ENCODE assay signal across 9 mouse cellular contexts in the genomic region with DNA sequence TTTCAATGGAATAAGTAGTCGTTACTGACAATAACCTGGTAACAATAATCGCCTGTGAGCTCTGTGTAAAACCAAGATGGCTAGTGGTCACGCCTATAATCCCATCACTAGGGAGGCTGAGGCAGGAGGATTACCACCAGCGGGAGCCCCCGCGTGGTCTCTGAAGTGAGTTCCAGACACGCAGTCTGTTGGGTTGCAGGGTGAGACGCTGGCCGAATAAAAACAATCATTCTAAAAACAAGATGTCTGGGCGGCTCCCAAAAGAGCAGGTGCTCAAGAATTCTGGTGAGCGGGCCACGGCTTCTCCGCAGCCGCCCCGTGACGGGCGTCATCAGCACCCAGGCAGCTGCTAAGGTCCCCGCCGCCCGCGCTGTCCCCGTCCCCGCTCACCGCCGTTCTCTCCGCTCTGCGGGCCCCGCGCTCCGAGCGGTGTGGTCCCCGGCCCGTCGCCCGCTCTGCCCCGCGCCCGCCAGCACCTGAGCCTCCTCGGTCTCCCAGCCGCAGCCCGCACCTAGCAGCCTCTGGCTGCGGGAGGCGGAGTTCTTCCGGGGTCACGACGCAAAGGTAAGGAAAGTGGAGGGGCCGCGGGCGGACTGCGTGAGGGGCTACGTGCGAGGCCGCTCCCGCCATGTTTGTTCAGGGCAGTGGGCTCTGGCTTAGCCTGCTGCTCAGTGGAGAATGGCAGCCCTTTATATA. TPM values are rescaled to one million over a fixed set of nuclear protein-coding genes. Genes with fewer than 3 reads are reported as not detected.
DNase-seq lines count a peak whose midpoint lies in the region; ATAC-seq and TF ChIP-seq lines count a peak whose summit lies in the region.
"Had no signal": no experiment of that assay in that cellular context is flagged by ENCODE, and none has a peak within 500 bp of the region (broad histone marks: within the 10 kb centered on the region; RNA-seq: fewer than 3 reads in every experiment).

A gene (minus strand): TSS at position 546 of the 696 bp plus-strand sequence.

- no peaks in the 10 kb centered on the region for H3K27me3 ChIP-seq in hindbrain, embryonic 15.5 days

- DNase-seq in T-cell, adult 2 months (ENCODE audit: low spot score), result peak; percentile 68
- peak; percentile 68 for DNase-seq in gastrocnemius, adult 2 months
- DNase-seq in left cerebral cortex, adult 11 months (ENCODE audit: low spot score), result peak; percentile 77
- DNase-seq in lung, postnatal 25 days (ENCODE audit: low spot score), result peak; percentile 60
- peak; percentile 83 for DNase-seq in retina, embryonic 14.5 days (ENCODE audit: low spot score)
- peak; percentile 87 for DNase-seq in thymus, postnatal 25 days

- peaks cover 23% of the 10 kb centered on the region for H3K36me3 ChIP-seq in hindbrain, embryonic 15.5 days

- peak within 1 kb of the TSS; percentile 84 for H3K27ac ChIP-seq in gastrocnemius, adult 2 months
- peak within 1 kb of the TSS; percentile 85 for H3K27ac ChIP-seq in hindbrain, embryonic 15.5 days (replicated peaks)

- peak within 1 kb of the TSS; percentile 59 for H3K4me2 ChIP-seq in hindbrain, embryonic 15.5 days

- H3K9me3 ChIP-seq in hindbrain, embryonic 15.5 days, result no peaks in the 10 kb centered on the region

- 2% methylated on average over 50 of the region's 54 CpGs for WGBS in hindbrain, embryonic 15.5 days

- intact Hi-C loops in gastrocnemius, adult 2 months (cut with DNase I), result no loop called here

- ATAC-seq in common myeloid progenitor, adult 5-6 weeks (replicated peaks; ENCODE audit: low read depth, poor library complexity, severe bottlenecking), result peak; percentile 86
- ATAC-seq in hindbrain, embryonic 15.5 days (ENCODE audit: low FRiP score, low read depth), result peak; percentile 94

- TF ChIP-seq CTCF in gastrocnemius, adult 2 months (IDR thresholded peaks at IDR 0.05), result no peak

- H3K4me1 ChIP-seq in hindbrain, embryonic 15.5 days (replicated peaks), result peaks cover 13% of the 10 kb centered on the region

- H3K9ac ChIP-seq in hindbrain, embryonic 15.5 days, result peak within 1 kb of the TSS; percentile 82

- H3K4me3 ChIP-seq in gastrocnemius, adult 2 months, result peak within 1 kb of the TSS; percentile 90
- H3K4me3 ChIP-seq in hindbrain, embryonic 15.5 days, result peak within 1 kb of the TSS; percentile 99
- H3K4me3 ChIP-seq: myocyte had no signal

RNA-seq across cellular contexts. Expression of the gene that starts here (rescaled TPM):
- total RNA-seq in common myeloid progenitor, adult 5-6 weeks (2017), result 25.3 and 29.1 TPM in 2 replicates
- 1 to 10 TPM; 5.0 to 7.3 TPM for total RNA-seq in gastrocnemius, adult 2 months (2021)
- polyA plus RNA-seq in hindbrain, embryonic 15.5 days (2015; fragmentation: Nextera tagmentation; extraction: Ambion mirVana), result 18.3 and 21.0 TPM in 2 replicates

Comparison
In these comparisons a context has a peak if more than half of its experiments do, and no peak if none do; other contexts are left out.
1. Peak in every context shown above with its lines: DNase-seq, ATAC-seq, H3K4me3 ChIP-seq and H3K27ac ChIP-seq.